Mouse (Mus musculus): ENCODE results near the gene Foxl1. TPM values are rescaled to one million over a fixed set of nuclear protein-coding genes. Genes with fewer than 3 reads are reported as not detected.
A peak's percentile ranks its signal among the peaks of the same experiment; 100 is the strongest.
"Not testable (repeated sequence)": the region's sequence is repeated elsewhere in the genome, so short reads cannot be mapped to it uniquely, and the experiment has no call there.

Foxl1 gene
- total RNA-seq, 2 experiments from 2014 or later, result 0.27 to 0.43 TPM

GRCm38 (mm10) chr8:121121704-121122103 lies 6.0 kb upstream of the Foxl1 start:
- intact Hi-C loops (cut with DNase I), result no loop called here
- DNase-seq, result no peak

GRCm38 (mm10) chr8:121122368-121122767 lies 5.4 kb upstream of the Foxl1 start:
- intact Hi-C loops (cut with DNase I), result no loop called here
- DNase-seq, result no peak

- intact Hi-C loops (cut with DNase I), result no loop called here
- DNase-seq, result no peak
Observed at GRCm38 (mm10) chr8:121123113-121123512, 4.6 kb upstream of the Foxl1 start.

GRCm38 (mm10) chr8:121124547-121125239 lies 3.0 kb upstream of the Foxl1 start:
- peak; percentile 39 to 59 for DNase-seq
- intact Hi-C loops (cut with DNase I), result loop anchor here (5.0 kb wide), 1 partner anchor 88 kb away; no protein-coding TSS in a partner anchor

GRCm38 (mm10) chr8:121125311-121125876 lies 2.3 kb upstream of the Foxl1 start:
- DNase-seq, result peak; percentile 84 to 86
- intact Hi-C loops (cut with DNase I), result loop anchor here (5.0 kb wide), 1 partner anchor 87 kb away; no protein-coding TSS in a partner anchor

- DNase-seq, result no peak
- intact Hi-C loops (cut with DNase I), result loop anchor here (5.0 kb wide), 1 partner anchor 86 kb away; no protein-coding TSS in a partner anchor
Observed at GRCm38 (mm10) chr8:121126191-121126590, 1.5 kb upstream of the Foxl1 start.

- intact Hi-C loops (cut with DNase I), result loop anchor here (5.0 kb wide), 1 partner anchor 86 kb away; no protein-coding TSS in a partner anchor
Observed at GRCm38 (mm10) chr8:121126694-121127093, 1.0 kb upstream of the Foxl1 start.

GRCm38 (mm10) chr8:121127291-121127701 lies 444 bp upstream of the Foxl1 start:
- intact Hi-C loops (cut with DNase I), result loop anchor here (5.0 kb wide), 1 partner anchor 85 kb away; no protein-coding TSS in a partner anchor
- DNase-seq, result no peak

More at GRCm38 (mm10) chr8:121126694-121127093, 1.0 kb upstream of the Foxl1 start:
- DNase-seq, result no peak

- DNase-seq, result peak in 1 of 2 experiments; percentile 25
- intact Hi-C loops (cut with DNase I), result loop anchor here (5.0 kb wide), 1 partner anchor 84 kb away; no protein-coding TSS in a partner anchor
Observed at GRCm38 (mm10) chr8:121128531-121129264, 958 bp downstream of the Foxl1 start.

- no peak for DNase-seq
- intact Hi-C loops (cut with DNase I), result loop anchor here (5.0 kb wide), 1 partner anchor 83 kb away; no protein-coding TSS in a partner anchor
Observed at GRCm38 (mm10) chr8:121129265-121129940, 1.7 kb downstream of the Foxl1 start.

GRCm38 (mm10) chr8:121130522-121130921 lies 2.8 kb downstream of the Foxl1 start:
- intact Hi-C loops (cut with DNase I), result no loop called here
- peak in 1 of 2 experiments; percentile 64 for DNase-seq

- DNase-seq, result no peak
- intact Hi-C loops (cut with DNase I), result no loop called here
Observed at GRCm38 (mm10) chr8:121132961-121133513, 5.3 kb downstream of the Foxl1 start.

- intact Hi-C loops (cut with DNase I), result no loop called here
- DNase-seq, result no peak
Observed at GRCm38 (mm10) chr8:121134102-121134501, 6.4 kb downstream of the Foxl1 start.

- DNase-seq, result no peak
- intact Hi-C loops (cut with DNase I), result no loop called here
Observed at GRCm38 (mm10) chr8:121134512-121134911, 6.8 kb downstream of the Foxl1 start.

GRCm38 (mm10) chr8:121136856-121137255 lies 9.1 kb downstream of the Foxl1 start:
- intact Hi-C loops (cut with DNase I), result no loop called here
- DNase-seq, result no peak

- DNase-seq; intact Hi-C loops (cut with DNase I): not testable (repeated sequence)
Observed at GRCm38 (mm10) chr8:121145457-121146134, 17.9 kb downstream of the Foxl1 start.

- intact Hi-C loops (cut with DNase I), result no loop called here
- no peak for DNase-seq
Observed at GRCm38 (mm10) chr8:121148573-121149083, 20.9 kb downstream of the Foxl1 start.

GRCm38 (mm10) chr8:121152394-121152793 lies 24.7 kb downstream of the Foxl1 start:
- intact Hi-C loops (cut with DNase I), result no loop called here
- peak; percentile 86 to 89 for DNase-seq

GRCm38 (mm10) chr8:121156990-121157491 lies 29.3 kb downstream of the Foxl1 start:
- no peak for DNase-seq
- intact Hi-C loops (cut with DNase I), result no loop called here

Data from heart, postnatal 10 days (tissue).